Mouse (Mus musculus): ENCODE measurements around the gene Tll2. TPM values are rescaled to one million over a fixed set of nuclear protein-coding genes. Genes with fewer than 3 reads are reported as not detected.

Tll2 gene
- polyA plus RNA-seq, 1 experiment from 2014 or later, result 1.2 TPM

- WGBS, result under 1% methylated on average over 46 of the region's 46 CpGs
- peak overlapping the region; percentile 93 for H3K4me2 ChIP-seq (ENCODE audit: low read depth)
- H3K4me3 ChIP-seq (ENCODE audit: low read depth, low read length), result peak overlapping the region; percentile 40
- ATAC-seq (ENCODE audit: insufficient read depth, low FRiP score, low TSS enrichment), result peak; percentile 53; the same call in 1 of the 2 replicates
- no peak overlapping the region for H3K27ac ChIP-seq (ENCODE audit: low read depth, low read length)
- H3K36me3 ChIP-seq (ENCODE audit: control insufficient read depth, insufficient read depth, low read length), result no peaks in the 10 kb centered on the region
- H3K4me1 ChIP-seq (ENCODE audit: control insufficient read depth, insufficient read depth, low read length), result peaks cover 5% of the 10 kb centered on the region; the same call in 1 of the 2 replicates
- H3K9ac ChIP-seq (ENCODE audit: low read length), result peak overlapping the region; percentile 41; the same call in 1 of the 2 replicates
- peaks cover 11% of the 10 kb centered on the region for H3K27me3 ChIP-seq (ENCODE audit: control insufficient read depth, insufficient read depth, low read length)
- H3K9me3 ChIP-seq (ENCODE audit: control insufficient read depth, low read length), result no peaks in the 10 kb centered on the region
- DNase-seq (ENCODE audit: low spot score), result peak; percentile 39
Observed at GRCm38 (mm10) chr19:41206041-41206810, 409 bp downstream of the Tll2 start.

- WGBS, result 67% methylated on average over 11 of the region's 11 CpGs
- ATAC-seq (ENCODE audit: insufficient read depth, low FRiP score, low TSS enrichment), result no peak
- DNase-seq (ENCODE audit: low spot score), result no peak
- Histone ChIP-seq H3K4me3 (ENCODE audit: low read depth, low read length) (no peak overlapping the region), H3K27me3 (ENCODE audit: control insufficient read depth, insufficient read depth, low read length) (peaks cover 11% of the 10 kb centered on the region), H3K4me2 (ENCODE audit: low read depth) (no peak overlapping the region), H3K9ac (ENCODE audit: low read length) (no peak overlapping the region), H3K9me3 (ENCODE audit: control insufficient read depth, low read length) (no peaks in the 10 kb centered on the region), H3K36me3 (ENCODE audit: control insufficient read depth, insufficient read depth, low read length) (no peaks in the 10 kb centered on the region), H3K27ac (ENCODE audit: low read depth, low read length) (no peak overlapping the region), H3K4me1 (ENCODE audit: control insufficient read depth, insufficient read depth, low read length) (peaks cover 5% of the 10 kb centered on the region; the same call in 1 of the 2 replicates)
Observed at GRCm38 (mm10) chr19:41204159-41205081, 2.2 kb downstream of the Tll2 start.

- Histone ChIP-seq H3K4me2 (ENCODE audit: low read depth) (no peak overlapping the region), H3K9ac (ENCODE audit: low read length) (no peak overlapping the region), H3K27me3 (ENCODE audit: control insufficient read depth, insufficient read depth, low read length) (no peaks in the 10 kb centered on the region), H3K9me3 (ENCODE audit: control insufficient read depth, low read length) (no peaks in the 10 kb centered on the region), H3K4me1 (ENCODE audit: control insufficient read depth, insufficient read depth, low read length) (peaks cover 5% of the 10 kb centered on the region), H3K27ac (ENCODE audit: low read depth, low read length) (no peak overlapping the region), H3K36me3 (ENCODE audit: control insufficient read depth, insufficient read depth, low read length) (no peaks in the 10 kb centered on the region), H3K4me3 (ENCODE audit: low read depth, low read length) (no peak overlapping the region)
- ATAC-seq (ENCODE audit: insufficient read depth, low FRiP score, low TSS enrichment) (no peak), DNase-seq (ENCODE audit: low spot score) (no peak)
- 88% methylated on average over 12 of the region's 12 CpGs for WGBS
Observed at GRCm38 (mm10) chr19:41197606-41198005, 9.0 kb downstream of the Tll2 start.

GRCm38 (mm10) chr19:41193379-41193778 lies 13.3 kb downstream of the Tll2 start:
- ATAC-seq (ENCODE audit: insufficient read depth, low FRiP score, low TSS enrichment) (no peak), DNase-seq (ENCODE audit: low spot score) (no peak)
- no peak overlapping the region for H3K27ac ChIP-seq (ENCODE audit: low read depth, low read length)
- no peaks in the 10 kb centered on the region for H3K9me3 ChIP-seq (ENCODE audit: control insufficient read depth, low read length)
- WGBS, result 80% methylated on average over 1 of the region's 1 CpGs
- no peak overlapping the region for H3K9ac ChIP-seq (ENCODE audit: low read length)
- H3K4me1 ChIP-seq (ENCODE audit: control insufficient read depth, insufficient read depth, low read length), result peaks cover 20% of the 10 kb centered on the region
- H3K4me3 ChIP-seq (ENCODE audit: low read depth, low read length), result no peak overlapping the region
- no peaks in the 10 kb centered on the region for H3K36me3 ChIP-seq (ENCODE audit: control insufficient read depth, insufficient read depth, low read length)
- H3K4me2 ChIP-seq (ENCODE audit: low read depth), result no peak overlapping the region
- no peaks in the 10 kb centered on the region for H3K27me3 ChIP-seq (ENCODE audit: control insufficient read depth, insufficient read depth, low read length)

- peaks cover 20% of the 10 kb centered on the region for H3K4me1 ChIP-seq (ENCODE audit: control insufficient read depth, insufficient read depth, low read length)
- DNase-seq (ENCODE audit: low spot score) (no peak), ATAC-seq (ENCODE audit: insufficient read depth, low FRiP score, low TSS enrichment) (no peak)
- no peak overlapping the region for H3K9ac ChIP-seq (ENCODE audit: low read length)
- H3K36me3 ChIP-seq (ENCODE audit: control insufficient read depth, insufficient read depth, low read length), result no peaks in the 10 kb centered on the region
- no peak overlapping the region for H3K4me3 ChIP-seq (ENCODE audit: low read depth, low read length)
- no peaks in the 10 kb centered on the region for H3K9me3 ChIP-seq (ENCODE audit: control insufficient read depth, low read length)
- H3K27ac ChIP-seq (ENCODE audit: low read depth, low read length), result no peak overlapping the region
- no peak overlapping the region for H3K4me2 ChIP-seq (ENCODE audit: low read depth)
- no peaks in the 10 kb centered on the region for H3K27me3 ChIP-seq (ENCODE audit: control insufficient read depth, insufficient read depth, low read length)
- WGBS, result 66% methylated on average over 4 of the region's 4 CpGs
Observed at GRCm38 (mm10) chr19:41192953-41193352, 13.7 kb downstream of the Tll2 start.

GRCm38 (mm10) chr19:41191724-41192123 lies 14.9 kb downstream of the Tll2 start:
- DNase-seq (ENCODE audit: low spot score) (peak; percentile 46), ATAC-seq (ENCODE audit: insufficient read depth, low FRiP score, low TSS enrichment) (no peak)
- no peak overlapping the region for H3K4me3 ChIP-seq (ENCODE audit: low read depth, low read length)
- peaks cover 20% of the 10 kb centered on the region for H3K4me1 ChIP-seq (ENCODE audit: control insufficient read depth, insufficient read depth, low read length)
- H3K27ac ChIP-seq (ENCODE audit: low read depth, low read length), result peak overlapping the region; percentile 11; the same call in 1 of the 2 replicates
- no peaks in the 10 kb centered on the region for H3K9me3 ChIP-seq (ENCODE audit: control insufficient read depth, low read length)
- H3K9ac ChIP-seq (ENCODE audit: low read length), result no peak overlapping the region
- H3K27me3 ChIP-seq (ENCODE audit: control insufficient read depth, insufficient read depth, low read length), result no peaks in the 10 kb centered on the region
- H3K36me3 ChIP-seq (ENCODE audit: control insufficient read depth, insufficient read depth, low read length), result no peaks in the 10 kb centered on the region
- H3K4me2 ChIP-seq (ENCODE audit: low read depth), result no peak overlapping the region
- WGBS, result 80% methylated on average over 9 of the region's 9 CpGs

- H3K4me2 ChIP-seq (ENCODE audit: low read depth), result no peak overlapping the region
- DNase-seq (ENCODE audit: low spot score), result peak; percentile 40
- ATAC-seq (ENCODE audit: insufficient read depth, low FRiP score, low TSS enrichment), result peak; percentile 92
- no peak overlapping the region for H3K9ac ChIP-seq (ENCODE audit: low read length)
- no peaks in the 10 kb centered on the region for H3K36me3 ChIP-seq (ENCODE audit: control insufficient read depth, insufficient read depth, low read length)
- H3K4me3 ChIP-seq (ENCODE audit: low read depth, low read length), result no peak overlapping the region
- no peaks in the 10 kb centered on the region for H3K9me3 ChIP-seq (ENCODE audit: control insufficient read depth, low read length)
- H3K4me1 ChIP-seq (ENCODE audit: control insufficient read depth, insufficient read depth, low read length), result peaks cover 20% of the 10 kb centered on the region
- 30% methylated on average over 6 of the region's 6 CpGs for WGBS
- no peaks in the 10 kb centered on the region for H3K27me3 ChIP-seq (ENCODE audit: control insufficient read depth, insufficient read depth, low read length)
- H3K27ac ChIP-seq (ENCODE audit: low read depth, low read length), result peak overlapping the region; percentile 61; the same call in 1 of the 2 replicates
Observed at GRCm38 (mm10) chr19:41190876-41191434, 15.7 kb downstream of the Tll2 start.

- H3K4me1 ChIP-seq (ENCODE audit: control insufficient read depth, insufficient read depth, low read length), result no peaks in the 10 kb centered on the region
- 67% methylated on average over 6 of the region's 6 CpGs for WGBS
- H3K27ac ChIP-seq (ENCODE audit: low read depth, low read length), result no peak overlapping the region
- no peak overlapping the region for H3K4me3 ChIP-seq (ENCODE audit: low read depth, low read length)
- no peaks in the 10 kb centered on the region for H3K36me3 ChIP-seq (ENCODE audit: control insufficient read depth, insufficient read depth, low read length)
- H3K9me3 ChIP-seq (ENCODE audit: control insufficient read depth, low read length), result no peaks in the 10 kb centered on the region
- H3K9ac ChIP-seq (ENCODE audit: low read length), result no peak overlapping the region
- ATAC-seq (ENCODE audit: insufficient read depth, low FRiP score, low TSS enrichment), result no peak
- H3K27me3 ChIP-seq (ENCODE audit: control insufficient read depth, insufficient read depth, low read length), result no peaks in the 10 kb centered on the region
- H3K4me2 ChIP-seq (ENCODE audit: low read depth), result no peak overlapping the region
- DNase-seq (ENCODE audit: low spot score), result no peak
Observed at GRCm38 (mm10) chr19:41177331-41177730, 29.3 kb downstream of the Tll2 start.

Measured in neural tube, embryonic 11.5 days (tissue).